Mouse (Mus musculus) gastrocnemius, postnatal 14 days (tissue): ENCODE measurements around the gene Olfr487. TPM values are rescaled to one million over a fixed set of nuclear protein-coding genes. Genes with fewer than 3 reads are reported as not detected.
"Not testable (repeated sequence)": the region's sequence is repeated elsewhere in the genome, so short reads cannot be mapped to it uniquely, and the experiment has no call there.

Experiments used
- DNase-seq: peaks from one replicate; pipeline ENCODE4 v3.0.0; 2021; ENCODE audit warnings: mixed read lengths
- intact Hi-C: fragments of 180-260 bp; cut with DNase I; formaldehyde crosslinking; loops from one replicate; pipeline ENCODE4 v1.15.1; 2025; ENCODE audit warnings: low total_unique reads
- long read RNA-seq, 2 experiments: library from polyadenylated mRNA; stranded (forward); transcript quantifications; one replicate each; pipeline ENCODE4 v2.0.0; 2021
- total RNA-seq, 2 experiments: library from RNA; stranded (reverse); gene quantifications; 2 replicates each; pipeline ENCODE4 v1.2.3; 2021

Olfr487 gene
- not detected for total RNA-seq
- long read RNA-seq, experiment 1: 0 reads
- long read RNA-seq, experiment 2: 0 reads

- intact Hi-C loops, DNase-seq: not testable (repeated sequence)
These were observed at the start of gene Olfr487 for GRCm38 (mm10) chr7:108214536-108214935. Gene Olfr487, minus strand, starts transcription at chr7:108214636.

GRCm38 (mm10) chr7:108258247-108258646, 43.8 kb upstream of the Olfr487 start, which contains the start of gene Olfr488:
Gene Olfr488, minus strand, starts transcription at chr7:108258347.
- intact Hi-C loops: no loop called here
- no peak for DNase-seq

- intact Hi-C loops: no loop called here
- DNase-seq: no peak
These were observed 19.1 kb upstream of the Olfr487 start for GRCm38 (mm10) chr7:108233551-108233950.

- DNase-seq: no peak
- intact Hi-C loops: no loop called here
These were observed 17.5 kb downstream of the Olfr487 start for GRCm38 (mm10) chr7:108196938-108197337.

GRCm38 (mm10) chr7:108196337-108196736, 18.1 kb downstream of the Olfr487 start:
- DNase-seq, intact Hi-C loops: not testable (repeated sequence)

GRCm38 (mm10) chr7:108192714-108193113, 21.7 kb downstream of the Olfr487 start:
- intact Hi-C loops, DNase-seq: not testable (repeated sequence)

- DNase-seq, intact Hi-C loops: not testable (repeated sequence)
These were observed 23.2 kb downstream of the Olfr487 start for GRCm38 (mm10) chr7:108191196-108191595.

GRCm38 (mm10) chr7:108185237-108185636, 29.2 kb downstream of the Olfr487 start:
- intact Hi-C loops, DNase-seq: not testable (repeated sequence)

- DNase-seq, intact Hi-C loops: not testable (repeated sequence)
These were observed 30.0 kb downstream of the Olfr487 start for GRCm38 (mm10) chr7:108184401-108184800.

- intact Hi-C loops, DNase-seq: not testable (repeated sequence)
These were observed 41.8 kb downstream of the Olfr487 start, which contains the start of gene Olfr486 for GRCm38 (mm10) chr7:108172642-108173041. Gene Olfr486, minus strand, starts transcription at chr7:108172742.

- intact Hi-C loops: no loop called here
- no peak for DNase-seq
These were observed 54.7 kb downstream of the Olfr487 start, which contains the start of gene Olfr485 for GRCm38 (mm10) chr7:108159771-108160170. Gene Olfr485, minus strand, starts transcription at chr7:108159871.

Other genes starting within 250 kb of the Olfr487 start
- gene Olfr476, start 249.8 kb downstream of the Olfr487 start, total RNA-seq: not detected
- not detected for gene Olfr477, start 227.9 kb downstream of the Olfr487 start, total RNA-seq
- not detected for gene Olfr478, start 180.6 kb downstream of the Olfr487 start, total RNA-seq
- gene Olfr479, start 163.9 kb downstream of the Olfr487 start, total RNA-seq: not detected
- not detected for gene Olfr480, start 147.3 kb downstream of the Olfr487 start, total RNA-seq
- gene Olfr481, start 134.8 kb downstream of the Olfr487 start, total RNA-seq: not detected
- 1 to 10 TPM in 1 of 2 experiments, under 1 TPM in 1; 0.76 to 1.1 TPM for gene Olfr482, start 117.0 kb downstream of the Olfr487 start, total RNA-seq
- gene Olfr483, start 113.8 kb downstream of the Olfr487 start, total RNA-seq: not detected
- gene Olfr484, start 87.2 kb downstream of the Olfr487 start, total RNA-seq: not detected
- gene Olfr485, start 54.8 kb downstream of the Olfr487 start, total RNA-seq: not detected
- gene Olfr486, start 41.9 kb downstream of the Olfr487 start, total RNA-seq: not detected
- not detected for gene Olfr488, start 43.7 kb upstream of the Olfr487 start, total RNA-seq
- not detected for gene Olfr490, start 74.3 kb upstream of the Olfr487 start, total RNA-seq
- not detected for gene Olfr491, start 98.8 kb upstream of the Olfr487 start, total RNA-seq
- gene Olfr492, start 109.0 kb upstream of the Olfr487 start, total RNA-seq: not detected
- gene Olfr493, start 132.3 kb upstream of the Olfr487 start, total RNA-seq: not detected
- not detected for gene Olfr494, start 150.7 kb upstream of the Olfr487 start, total RNA-seq
- gene Olfr495, start 178.5 kb upstream of the Olfr487 start, total RNA-seq: not detected
- gene Olfr497, start 205.8 kb upstream of the Olfr487 start, total RNA-seq: not detected